Mouse (Mus musculus) liver, embryonic 15.5 days (tissue): ENCODE results near the gene Tbl1xr1. TPM values are rescaled to one million over a fixed set of nuclear protein-coding genes. Genes with fewer than 3 reads are reported as not detected.

Experiments used
- ATAC-seq: fragments of 200-750 bp; cut with Nextera tagmentation; 2 replicates; pipeline ENCODE4 v1.8.0; 2017; ENCODE audit warnings: moderate number of reproducible peaks, mild to moderate bottlenecking, moderate library complexity; ENCODE audit not compliant: insufficient read depth
- H3K27ac ChIP-seq: fragments of 300-500 bp; sonication (generic); replicated peaks from 2 replicates; pipeline ENCODE4 v1.5.1; 2015; ENCODE audit warnings: mild to moderate bottlenecking, inconsistent platforms
- H3K27me3 ChIP-seq: fragments of 300-500 bp; sonication (generic); 2 replicates; pipeline ENCODE4 v1.6.1; 2015; ENCODE audit warnings: mild to moderate bottlenecking, inconsistent platforms
- H3K36me3 ChIP-seq: fragments of 300-500 bp; sonication (generic); replicated peaks from 2 replicates; pipeline ENCODE4 v1.6.1; 2015; ENCODE audit warnings: moderate library complexity, mild to moderate bottlenecking, inconsistent platforms
- H3K4me1 ChIP-seq: fragments of 300-500 bp; sonication (generic); replicated peaks from 2 replicates; pipeline ENCODE4 v1.6.1; 2015; ENCODE audit warnings: inconsistent platforms
- H3K4me2 ChIP-seq: fragments of 300-500 bp; sonication (generic); 2 replicates; pipeline ENCODE4 v1.6.1; 2015; ENCODE audit warnings: moderate library complexity, mild to moderate bottlenecking, inconsistent platforms
- H3K4me3 ChIP-seq: fragments of 300-500 bp; sonication (generic); replicated peaks from 2 replicates; pipeline ENCODE4 v1.5.1; 2015; ENCODE audit warnings: mild to moderate bottlenecking, inconsistent platforms
- H3K9ac ChIP-seq: fragments of 300-500 bp; sonication (generic); 2 replicates; pipeline ENCODE4 v1.6.1; 2015; ENCODE audit warnings: moderate library complexity, mild to moderate bottlenecking, inconsistent platforms
- H3K9me3 ChIP-seq: fragments of 300-500 bp; sonication (generic); replicated peaks from 2 replicates; pipeline ENCODE4 v1.6.1; 2016; ENCODE audit warnings: inconsistent platforms
- WGBS: fragments of 180-500 bp; shearing (Covaris S2); methylation state at CpG from one replicate; pipeline ENCODE4 v1.1.7; 2015; ENCODE audit warnings: mixed read lengths; ENCODE audit not compliant: insufficient replicate concordance; 5-methylcytosine and 5-hydroxymethylcytosine counted together
- polyA plus RNA-seq: library from polyadenylated mRNA; unstranded; fragments of >200 nt; fragmentation: Nextera tagmentation; extraction: Ambion mirVana; gene quantifications from 2 replicates; pipeline ENCODE4 v1.2.1, GENCODE M21; 2015

Tbl1xr1 gene
- polyA plus RNA-seq, 1 experiment from 2014 or later: 4.7 TPM

GRCm38 (mm10) chr3:22116188-22116587 is 39.7 kb downstream of the Tbl1xr1 start:
- no peaks in the 10 kb centered on the region for H3K27me3 ChIP-seq
- WGBS: 60% methylated on average over 1 of the region's 1 CpGs
- no peak for ATAC-seq

DNA sequence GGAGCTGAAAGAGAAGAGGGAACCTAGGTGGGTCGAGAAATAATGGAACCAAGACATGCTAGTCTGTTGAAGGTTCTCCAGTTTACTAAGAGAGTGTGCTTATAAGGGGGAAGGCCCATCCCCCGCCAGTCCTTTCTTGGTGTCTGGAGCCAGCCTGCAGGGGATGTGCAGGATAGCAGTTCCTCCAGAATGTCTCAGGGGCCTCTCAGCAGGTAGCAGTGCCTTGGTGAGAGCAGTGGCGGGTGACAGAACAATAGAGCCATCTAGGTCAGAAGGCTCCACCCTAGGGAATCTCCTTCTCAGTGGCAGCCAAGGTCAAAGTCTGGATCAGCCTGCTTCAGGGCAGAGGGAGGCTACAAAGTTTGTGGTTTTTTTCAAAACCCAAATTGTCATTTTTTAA is 45.3 kb downstream of the Tbl1xr1 start:
- no peak for ATAC-seq
- H3K4me1 ChIP-seq: peaks cover 38% of the 10 kb centered on the region
- H3K36me3 ChIP-seq: no peaks in the 10 kb centered on the region
- no peak overlapping the region for H3K4me3 ChIP-seq
- no peaks in the 10 kb centered on the region for H3K27me3 ChIP-seq
- WGBS: 36% methylated on average over 3 of the region's 3 CpGs
- H3K9ac ChIP-seq: no peak overlapping the region
- no peak overlapping the region for H3K27ac ChIP-seq
- no peak overlapping the region for H3K4me2 ChIP-seq
- H3K9me3 ChIP-seq: no peaks in the 10 kb centered on the region

More at GRCm38 (mm10) chr3:22116188-22116587, 39.7 kb downstream of the Tbl1xr1 start:
- Histone ChIP-seq H3K36me3 (no peaks in the 10 kb centered on the region), H3K27ac (no peak overlapping the region), H3K9me3 (no peaks in the 10 kb centered on the region), H3K4me2 (no peak overlapping the region), H3K9ac (no peak overlapping the region), H3K4me3 (no peak overlapping the region), H3K4me1 (peaks cover 25% of the 10 kb centered on the region)

- H3K27me3 ChIP-seq: no peaks in the 10 kb centered on the region
- WGBS: 21% methylated on average over 2 of the region's 2 CpGs
- H3K4me2 ChIP-seq: no peak overlapping the region
- no peak overlapping the region for H3K27ac ChIP-seq
- peaks cover 38% of the 10 kb centered on the region for H3K4me1 ChIP-seq
- H3K36me3 ChIP-seq: no peaks in the 10 kb centered on the region
- no peak overlapping the region for H3K9ac ChIP-seq
- no peaks in the 10 kb centered on the region for H3K9me3 ChIP-seq
- ATAC-seq: peak; percentile 37; the same call in 1 of the 2 replicates
- H3K4me3 ChIP-seq: no peak overlapping the region
These were observed 46.7 kb downstream of the Tbl1xr1 start for GRCm38 (mm10) chr3:22123145-22123544.

DNA sequence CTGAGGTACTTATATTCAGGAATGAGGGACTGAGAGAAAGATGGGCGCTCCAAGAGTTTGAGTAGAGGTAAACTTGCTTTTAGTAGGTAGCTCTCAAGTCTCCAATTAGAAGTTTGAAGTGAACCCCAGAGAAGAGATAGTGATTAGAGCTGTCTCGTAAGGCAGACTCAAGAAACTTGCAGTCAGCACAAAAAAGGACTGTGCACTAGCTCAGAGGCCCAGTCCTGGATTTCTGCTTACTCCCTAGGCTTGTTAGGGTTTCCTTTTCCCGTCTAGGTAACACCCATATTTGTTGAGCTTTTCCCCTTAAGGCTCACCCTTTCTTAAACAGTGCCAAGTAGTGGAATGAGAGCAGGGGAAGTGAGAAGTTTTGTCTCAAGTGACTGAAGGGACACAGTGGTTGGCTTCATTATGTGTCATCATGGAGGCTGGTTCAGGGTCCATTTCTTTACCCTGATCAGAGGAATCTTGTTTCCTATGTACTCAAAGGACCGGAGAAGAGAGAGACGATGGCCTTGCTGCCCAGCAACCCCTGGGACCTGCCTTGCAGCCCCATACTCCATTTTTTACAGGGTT is 49.9 kb downstream of the Tbl1xr1 start:
- Histone ChIP-seq H3K36me3 (0 out of 2 replicates have a peak, but pooled peaks cover 2% of the 10 kb centered on the region), H3K27me3 (no peaks in the 10 kb centered on the region), H3K9me3 (no peaks in the 10 kb centered on the region), H3K4me3 (no peak overlapping the region), H3K4me2 (no peak overlapping the region), H3K4me1 (peaks cover 37% of the 10 kb centered on the region), H3K27ac (no peak overlapping the region), H3K9ac (no peak overlapping the region)
- 69% methylated on average over 5 of the region's 5 CpGs for WGBS
- no peak for ATAC-seq

GRCm38 (mm10) chr3:22131277-22131676 is 54.8 kb downstream of the Tbl1xr1 start:
- no peak overlapping the region for H3K9ac ChIP-seq
- no peaks in the 10 kb centered on the region for H3K27me3 ChIP-seq
- H3K27ac ChIP-seq: no peak overlapping the region
- ATAC-seq: no peak
- WGBS: 32% methylated on average over 2 of the region's 2 CpGs
- 0 out of 2 replicates have a peak, but pooled peaks cover 2% of the 10 kb centered on the region for H3K36me3 ChIP-seq
- H3K4me1 ChIP-seq: peaks cover 8% of the 10 kb centered on the region; the same call in 1 of the 2 replicates
- H3K4me2 ChIP-seq: no peak overlapping the region
- H3K9me3 ChIP-seq: no peaks in the 10 kb centered on the region
- no peak overlapping the region for H3K4me3 ChIP-seq

GRCm38 (mm10) chr3:22133626-22134025 is 57.2 kb downstream of the Tbl1xr1 start:
- Histone ChIP-seq H3K4me3 (no peak overlapping the region), H3K27ac (no peak overlapping the region), H3K9me3 (no peaks in the 10 kb centered on the region), H3K4me2 (no peak overlapping the region), H3K27me3 (no peaks in the 10 kb centered on the region), H3K36me3 (0 out of 2 replicates have a peak, but pooled peaks cover 2% of the 10 kb centered on the region), H3K4me1 (peaks cover 15% of the 10 kb centered on the region; the same call in 1 of the 2 replicates), H3K9ac (no peak overlapping the region)
- ATAC-seq: no peak
- WGBS: 84% methylated on average over 7 of the region's 7 CpGs

- H3K4me1 ChIP-seq: peaks cover 26% of the 10 kb centered on the region
- no peaks in the 10 kb centered on the region for H3K9me3 ChIP-seq
- H3K4me2 ChIP-seq: no peak overlapping the region
- ATAC-seq: no peak
- 45% methylated on average over 9 of the region's 9 CpGs for WGBS
- H3K4me3 ChIP-seq: no peak overlapping the region
- no peak overlapping the region for H3K9ac ChIP-seq
- no peak overlapping the region for H3K27ac ChIP-seq
- no peaks in the 10 kb centered on the region for H3K27me3 ChIP-seq
- no peaks in the 10 kb centered on the region for H3K36me3 ChIP-seq
These were observed 61.5 kb downstream of the Tbl1xr1 start for GRCm38 (mm10) chr3:22137793-22138579.

DNA sequence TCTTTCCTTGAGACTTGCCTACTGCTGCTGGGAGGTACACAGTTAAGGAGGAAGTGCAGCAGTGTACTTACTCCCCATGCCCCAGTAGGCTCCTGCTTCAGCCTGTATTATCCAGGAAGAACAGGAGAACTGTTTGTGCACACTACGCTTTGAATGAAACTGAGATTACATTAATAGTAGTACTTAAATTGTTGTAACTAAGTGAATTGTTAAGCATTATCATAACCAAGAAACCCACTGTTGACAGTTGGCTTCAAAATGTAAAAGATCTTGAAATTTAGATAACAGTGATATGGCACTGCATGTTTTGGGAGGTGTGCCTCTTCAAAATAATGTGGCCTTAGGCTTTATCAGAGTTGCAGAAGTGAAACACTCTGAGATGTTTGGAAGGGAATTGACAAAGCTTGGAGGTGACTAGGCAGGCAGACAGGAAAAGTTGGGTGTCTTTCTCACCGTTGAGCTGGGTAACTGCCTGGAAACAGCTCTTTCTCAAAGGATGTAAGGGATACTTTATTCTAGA is 62.2 kb downstream of the Tbl1xr1 start:
- Histone ChIP-seq H3K36me3 (no peaks in the 10 kb centered on the region), H3K4me1 (peaks cover 30% of the 10 kb centered on the region), H3K4me3 (no peak overlapping the region), H3K27ac (no peak overlapping the region), H3K9me3 (no peaks in the 10 kb centered on the region), H3K27me3 (no peaks in the 10 kb centered on the region), H3K9ac (no peak overlapping the region), H3K4me2 (no peak overlapping the region)
- no peak for ATAC-seq
- 21% methylated on average over 2 of the region's 2 CpGs for WGBS

- no peaks in the 10 kb centered on the region for H3K36me3 ChIP-seq
- no peak for ATAC-seq
- no peak overlapping the region for H3K4me3 ChIP-seq
- H3K4me1 ChIP-seq: peaks cover 30% of the 10 kb centered on the region
- H3K9me3 ChIP-seq: no peaks in the 10 kb centered on the region
- H3K9ac ChIP-seq: no peak overlapping the region
- 68% methylated on average over 3 of the region's 3 CpGs for WGBS
- no peak overlapping the region for H3K27ac ChIP-seq
- no peaks in the 10 kb centered on the region for H3K27me3 ChIP-seq
- no peak overlapping the region for H3K4me2 ChIP-seq
These were observed 63.7 kb downstream of the Tbl1xr1 start for GRCm38 (mm10) chr3:22140111-22140658.

DNA sequence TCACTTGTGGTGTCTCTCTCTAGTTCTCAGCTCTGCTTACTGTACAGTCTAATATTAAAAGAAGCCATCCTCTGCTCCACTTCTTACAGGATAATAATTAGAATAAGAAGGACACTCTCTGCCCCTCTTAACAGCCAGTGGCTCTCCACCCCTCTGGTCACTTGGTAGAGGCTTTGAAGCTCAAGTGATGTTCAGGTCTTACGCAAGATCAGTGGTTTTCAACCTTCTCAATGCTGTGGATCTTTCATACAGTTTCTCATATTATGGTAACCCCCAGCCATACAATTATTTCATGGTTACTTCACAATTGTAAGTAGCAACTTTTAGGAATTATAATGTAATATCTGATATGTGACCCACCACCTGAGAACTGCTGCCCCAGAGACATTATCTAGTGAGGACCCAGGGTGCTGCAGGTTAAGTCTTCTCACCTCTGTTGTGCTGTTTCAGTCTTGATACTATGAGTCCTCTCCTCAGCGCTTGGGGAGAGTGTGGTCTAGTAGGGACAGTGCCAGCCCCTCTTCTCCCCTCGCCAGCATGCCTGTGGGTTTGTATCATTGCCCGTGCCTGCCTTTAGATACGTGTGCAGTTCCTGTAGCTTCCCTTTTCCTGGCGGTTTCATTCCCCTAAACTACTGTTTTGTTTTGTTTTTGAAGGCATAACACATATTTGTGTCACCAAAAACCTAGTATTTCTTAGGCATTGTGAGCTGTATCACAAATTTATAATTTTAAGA is 65.7 kb downstream of the Tbl1xr1 start:
- no peaks in the 10 kb centered on the region for H3K36me3 ChIP-seq
- H3K4me2 ChIP-seq: no peak overlapping the region
- no peaks in the 10 kb centered on the region for H3K27me3 ChIP-seq
- peaks cover 33% of the 10 kb centered on the region for H3K4me1 ChIP-seq
- H3K9me3 ChIP-seq: no peaks in the 10 kb centered on the region
- no peak overlapping the region for H3K9ac ChIP-seq
- WGBS: 35% methylated on average over 6 of the region's 6 CpGs
- no peak overlapping the region for H3K4me3 ChIP-seq
- H3K27ac ChIP-seq: no peak overlapping the region
- ATAC-seq: no peak
